Mouse (Mus musculus) CH12.LX (cell line): ENCODE measurements at regions not wholly inside any gene's neighbourhood (a gene's known extent, or its start where the extent isn't known, plus 50 kb on each side); places are given as distances from the start of the nearest gene placed in this dataset.

Experiments used
- CTCF ChIP-seq, 2 experiments: IDR thresholded peaks in 1 of 2; conservative IDR thresholded peaks in 1 of 2; 2 replicates each; pipeline ENCODE4 v1.5.1; 2011 to 2012; ENCODE audit warnings: low read depth in 2 of 2, low read length in 2 of 2, improper control_type of control experiment in 1 of 2, inconsistent platforms in 1 of 2, mild to moderate bottlenecking in 1 of 2, moderate library complexity in 1 of 2
- RAD21 ChIP-seq: IDR thresholded peaks from 2 replicates; pipeline ENCODE4 v1.6.1; 2011; ENCODE audit warnings: low read depth, mild to moderate bottlenecking, low read length, improper control_type of control experiment, moderate library complexity
- ZKSCAN1 ChIP-seq: IDR thresholded peaks from 2 replicates; pipeline ENCODE4 v1.6.1; 2012; ENCODE audit warnings: low read depth, inconsistent platforms, low read length, improper control_type of control experiment, borderline replicate concordance
- ZNF384 ChIP-seq: IDR thresholded peaks from 2 replicates; pipeline ENCODE4 v1.6.1; 2012; ENCODE audit warnings: low read depth, low read length, improper control_type of control experiment, inconsistent platforms

DNA sequence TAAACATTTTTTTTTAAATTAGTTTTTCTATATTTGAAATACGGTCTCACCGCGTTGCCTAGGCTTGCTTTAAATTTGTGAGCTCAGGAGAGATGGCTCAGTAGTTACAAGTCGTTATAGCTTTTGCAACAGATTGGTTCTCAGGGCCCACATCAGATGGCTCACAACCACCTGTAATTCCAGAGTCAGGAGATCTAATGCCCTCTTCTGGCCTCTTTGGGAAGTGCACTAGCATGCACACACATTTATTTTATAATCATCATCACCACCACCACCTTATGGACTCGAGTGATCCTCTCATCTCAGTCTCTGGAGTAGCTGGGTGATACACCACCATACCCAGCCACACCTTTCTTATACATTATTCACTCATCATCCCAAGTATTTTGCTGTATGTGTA, 116.9 kb upstream of the Egln3 start:
- TF ChIP-seq ZNF384 (no peak), CTCF (conservative IDR thresholded peaks at IDR 0.05 in 1 of 2, IDR thresholded peaks at IDR 0.05 in 1 of 2; ENCODE audit: low read depth in 2 of 2, low read length in 2 of 2) (peak in 1 of 2 experiments; percentile 31; a peak in 1 of 4 replicates), ZKSCAN1 (no peak), RAD21 (peak; percentile 27)
